Mouse (Mus musculus): ENCODE results near the gene Ube2s.

DNA sequence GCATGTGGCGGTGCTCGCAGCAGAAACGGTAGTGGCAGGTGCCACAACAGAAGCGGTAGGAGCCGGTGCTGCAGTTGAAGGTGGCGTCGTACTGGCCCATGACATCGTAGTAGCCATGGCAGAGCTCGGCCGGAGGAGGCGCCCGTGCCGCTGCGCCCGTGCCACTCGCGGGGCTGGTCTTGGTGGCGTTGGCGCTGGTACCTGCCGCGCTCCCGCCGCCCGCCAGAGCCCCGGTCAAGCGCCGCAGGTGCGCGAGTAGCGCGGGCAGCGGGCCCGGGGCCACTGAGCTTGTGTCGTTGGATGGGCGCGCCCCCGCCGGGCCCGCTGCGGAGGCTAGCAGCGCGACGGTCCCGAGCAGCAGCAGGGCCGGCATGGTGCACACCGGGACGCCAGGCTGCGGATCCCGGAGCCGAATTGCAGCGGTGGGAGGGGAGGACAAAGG, 24.0 kb upstream of the Ube2s start:
- TF ChIP-seq POLR2A (IDR thresholded peaks at IDR 0.05; ENCODE audit: extremely low read depth, insufficient read depth, low read length) = no peak
- peak; percentile 79 for TF ChIP-seq CTCF (IDR thresholded peaks at IDR 0.05; ENCODE audit: low read depth, low read length)
